Mouse (Mus musculus) lung, postnatal 4 days (tissue): ENCODE data around the gene Htt.
A peak's percentile ranks its signal among the peaks of the same experiment; 100 is the strongest.
"Not testable (repeated sequence)": the region's sequence is repeated elsewhere in the genome, so short reads cannot be mapped to it uniquely, and the experiment has no call there.

ENCODE experiments used
- DNase-seq, 2 experiments: peaks; one replicate each; pipeline ENCODE4 v3.0.0; 2021

The Htt gene

GRCm38 (mm10) chr5:34761509-34761908 lies at the start of gene Htt:
Gene Htt (plus strand): TSS chr5:34761740.
- peak; percentile 97 to 98 for DNase-seq

- not testable (repeated sequence) for DNase-seq
Measured at GRCm38 (mm10) chr5:34714371-34714770, 47.2 kb upstream of the Htt start.

GRCm38 (mm10) chr5:34714816-34715215 lies 46.7 kb upstream of the Htt start:
- no peak for DNase-seq

GRCm38 (mm10) chr5:34729141-34729540 lies 32.4 kb upstream of the Htt start:
- DNase-seq, result no peak

- no peak for DNase-seq
Measured at GRCm38 (mm10) chr5:34730255-34730654, 31.3 kb upstream of the Htt start.

GRCm38 (mm10) chr5:34751477-34751876 lies 10.1 kb upstream of the Htt start:
- no peak for DNase-seq

- no peak for DNase-seq
Measured at GRCm38 (mm10) chr5:34758762-34759161, 2.8 kb upstream of the Htt start.

GRCm38 (mm10) chr5:34760850-34761508 lies 561 bp upstream of the Htt start:
- no peak for DNase-seq

- DNase-seq, result peak in 1 of 2 experiments; percentile 33
Measured at GRCm38 (mm10) chr5:34761934-34762611, 533 bp downstream of the Htt start.

GRCm38 (mm10) chr5:34771818-34772217 lies 10.3 kb downstream of the Htt start:
- no peak for DNase-seq

- no peak for DNase-seq
Measured at GRCm38 (mm10) chr5:34772696-34773245, 11.2 kb downstream of the Htt start.

GRCm38 (mm10) chr5:34773392-34773791 lies 11.9 kb downstream of the Htt start:
- DNase-seq, result no peak

- DNase-seq, result no peak
Measured at GRCm38 (mm10) chr5:34785027-34785426, 23.5 kb downstream of the Htt start.

GRCm38 (mm10) chr5:34791141-34791540 lies 29.6 kb downstream of the Htt start:
- no peak for DNase-seq

GRCm38 (mm10) chr5:34800292-34800953 lies 38.9 kb downstream of the Htt start:
- DNase-seq, result no peak

- no peak for DNase-seq
Measured at GRCm38 (mm10) chr5:34806038-34806437, 44.5 kb downstream of the Htt start.

GRCm38 (mm10) chr5:34822431-34823149 lies 61.0 kb downstream of the Htt start:
- no peak for DNase-seq

- no peak for DNase-seq
Measured at GRCm38 (mm10) chr5:34854079-34854478, 92.5 kb downstream of the Htt start.

- no peak for DNase-seq
Measured at GRCm38 (mm10) chr5:34865367-34865766, 103.8 kb downstream of the Htt start.

GRCm38 (mm10) chr5:34880307-34880706 lies 118.8 kb downstream of the Htt start:
- not testable (repeated sequence) for DNase-seq

GRCm38 (mm10) chr5:34881023-34881422 lies 119.5 kb downstream of the Htt start:
- no peak for DNase-seq

GRCm38 (mm10) chr5:34885250-34885649 lies 123.7 kb downstream of the Htt start:
- peak in 1 of 2 experiments; percentile 13 for DNase-seq

- DNase-seq, result no peak
Measured at GRCm38 (mm10) chr5:34889252-34889651, 127.7 kb downstream of the Htt start.
